Mouse (Mus musculus): ENCODE measurements at regions not wholly inside any gene's neighbourhood (a gene's known extent, or its start where the extent isn't known, plus 50 kb on each side); places are given as distances from the start of the nearest gene placed in this dataset.

- TF ChIP-seq CTCF (IDR thresholded peaks at IDR 0.05; ENCODE audit: control insufficient read depth, insufficient read depth, low read length) (no peak), POLR2A (IDR thresholded peaks at IDR 0.05; ENCODE audit: borderline replicate concordance, control insufficient read depth, low read depth, low read length) (no peak)
These were observed 207.7 kb downstream of the Sec23a start for GRCm38 (mm10) chr12:58804068-58804467.
